Mouse (Mus musculus) monocyte, adult 59 days (primary cell): ENCODE data around the gene Magea5. TPM values are rescaled to one million over a fixed set of nuclear protein-coding genes. Genes with fewer than 3 reads are reported as not detected.

Experiments used
- total RNA-seq, 2 experiments: library from RNA; stranded (reverse); gene quantifications; one replicate each; pipeline ENCODE4 v1.2.4; 2023

Gene Magea5
- not detected for total RNA-seq

DNA sequence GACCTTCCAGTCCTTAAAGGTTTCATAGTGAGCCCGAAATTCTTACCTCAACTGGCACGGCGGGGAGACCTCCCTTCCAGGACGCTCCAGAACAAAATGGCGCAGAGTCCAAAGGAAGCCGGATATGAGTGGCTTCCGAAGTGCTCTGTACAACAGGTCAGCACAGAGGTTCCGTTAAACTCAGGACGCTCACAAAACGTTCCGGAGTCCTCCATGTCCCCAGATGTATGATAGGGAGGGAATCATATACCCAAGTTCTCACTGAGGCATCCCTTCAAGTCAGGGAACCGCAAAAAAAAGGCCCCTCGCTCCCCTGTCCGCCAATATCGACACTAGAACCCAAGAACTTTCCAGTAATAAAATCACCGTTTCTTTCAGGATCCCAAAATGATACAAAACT lies at the start of gene Magea5:
TSS of gene Magea5 (minus strand) at position 101 of the 400 bp plus-strand sequence.

DNA sequence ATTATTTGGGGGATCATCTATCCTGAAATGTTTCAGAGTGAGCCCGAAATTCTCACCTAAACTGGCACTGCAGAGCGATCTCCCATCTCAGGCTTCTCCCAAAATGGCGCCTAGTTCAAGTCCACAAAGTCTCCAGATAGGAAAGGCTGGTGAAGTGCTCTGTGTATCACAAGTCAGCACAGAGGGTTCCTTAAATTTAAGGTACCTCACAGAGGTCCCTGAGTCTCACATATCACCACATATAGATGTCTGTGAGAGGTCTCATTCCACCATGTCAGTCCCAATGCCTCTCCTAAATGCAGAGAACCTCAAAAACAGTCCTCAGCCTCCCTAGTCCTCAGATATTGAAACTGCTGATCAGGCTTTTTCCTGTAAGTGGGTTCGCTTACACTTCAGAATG lies 30.6 kb upstream of the Magea5 start, which contains the start of gene Magea2:
TSS of gene Magea2 (minus strand) at position 101 of the 400 bp plus-strand sequence.

DNA sequence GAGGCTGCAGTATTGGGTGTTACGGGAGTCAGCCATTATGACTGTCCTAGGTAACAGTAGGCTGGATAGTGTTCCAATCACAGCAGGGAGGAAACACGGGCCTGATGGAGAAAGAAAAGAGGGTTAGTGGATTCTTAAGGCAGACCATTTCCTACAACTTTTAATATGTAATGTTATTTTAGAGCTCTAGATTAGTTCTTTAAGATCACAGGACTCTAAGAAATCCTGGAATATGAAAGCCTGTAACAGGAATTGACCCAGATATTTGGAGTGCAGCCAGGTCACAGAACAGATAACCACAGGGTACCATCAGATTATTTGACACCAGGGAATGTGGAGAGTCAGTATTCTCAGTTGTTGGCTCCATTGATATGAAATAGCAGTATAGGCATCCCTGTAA lies 26.7 kb upstream of the Magea5 start, which contains the start of gene Magea1:
TSS of gene Magea1 (minus strand) at position 101 of the 400 bp plus-strand sequence.

Other genes with a start within 250 kb of the Magea5 start
- gene Cldn34b1, start 172.9 kb downstream of the Magea5 start, total RNA-seq: not detected
- gene Magea6, start 127.2 kb downstream of the Magea5 start, total RNA-seq: not detected
- not detected for gene Magea3, start 113.6 kb downstream of the Magea5 start, total RNA-seq
- not detected for gene Magea8, start 67.3 kb downstream of the Magea5 start, total RNA-seq
- gene Magea1, start 26.6 kb upstream of the Magea5 start, total RNA-seq: not detected
- not detected for gene Magea2, start 30.5 kb upstream of the Magea5 start, total RNA-seq
- under 1 TPM in 1 of 2 experiments, not detected in 1; 0.63 TPM for gene Cldn34b2, start 65.3 kb upstream of the Magea5 start, total RNA-seq
- gene Sat1, start 153.3 kb upstream of the Magea5 start, total RNA-seq: 1,000 to 10,000 TPM; 1,750 to 1,972 TPM
- gene Acot9, start 199.3 kb upstream of the Magea5 start, total RNA-seq: 10 to 100 TPM; 66.8 to 73.1 TPM